Mouse (Mus musculus): ENCODE data around the gene Coro2a. TPM values are rescaled to one million over a fixed set of nuclear protein-coding genes. Genes with fewer than 3 reads are reported as not detected.

Gene Coro2a
- total RNA-seq, 2 experiments from 2014 or later = 37.9 to 39.9 TPM

DNA sequence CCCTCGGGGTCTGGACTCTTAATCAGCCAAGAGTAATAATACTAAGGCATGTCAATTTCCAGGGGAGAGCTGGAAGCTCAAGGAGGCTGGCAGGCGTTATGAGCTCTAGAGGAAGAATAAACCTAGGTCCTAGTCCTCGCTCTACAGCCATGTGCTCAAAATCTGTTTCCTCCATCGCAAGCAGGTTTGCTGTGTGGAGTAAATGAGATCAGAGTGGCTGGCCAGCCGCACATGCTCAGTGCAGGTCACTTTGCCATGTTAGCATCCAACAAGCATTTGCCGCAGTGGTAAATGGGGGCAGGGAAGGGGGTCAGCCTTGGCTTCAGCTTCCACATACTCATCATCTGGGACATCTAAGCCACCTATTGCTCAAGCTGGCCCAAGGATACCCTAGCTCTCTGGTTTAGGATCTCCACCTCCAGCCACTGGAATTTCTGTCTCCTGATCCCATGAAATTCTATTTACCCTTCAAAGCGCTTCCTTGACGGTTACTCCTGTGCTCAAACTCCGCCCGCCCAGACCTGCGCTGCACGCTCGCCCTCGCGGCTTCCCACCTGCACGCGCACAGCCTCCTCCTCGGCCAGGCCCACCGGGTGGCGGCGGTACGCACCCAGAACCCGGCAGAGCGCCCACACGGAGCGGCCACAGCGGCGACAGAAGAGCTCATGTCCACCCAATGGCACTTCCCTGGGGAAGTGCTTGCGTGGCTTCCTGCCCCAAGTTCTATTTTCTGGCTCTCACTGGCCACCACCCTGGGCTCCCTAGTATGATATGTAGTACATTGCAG, 67.9 kb downstream of the Coro2a start:
- no peak for DNase-seq

DNA sequence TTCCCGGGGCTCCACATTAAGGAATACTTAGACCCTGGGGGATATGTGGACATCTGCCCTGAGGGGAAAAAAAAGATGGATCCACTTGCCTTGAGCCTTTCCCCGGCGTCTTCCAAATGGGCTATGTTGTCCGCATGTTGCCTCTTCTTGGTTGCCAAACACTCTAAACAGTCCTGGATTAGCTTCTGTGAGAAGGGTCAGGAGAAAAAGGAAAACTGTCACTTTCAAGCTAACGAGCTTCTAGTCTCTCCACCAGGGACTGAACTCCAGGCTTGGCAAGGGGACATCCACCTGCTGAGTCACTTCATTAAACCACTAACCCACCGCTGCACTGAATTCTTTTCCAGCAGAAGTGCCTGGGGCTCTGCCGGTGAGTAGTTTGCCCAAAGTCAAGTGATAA, 69.1 kb downstream of the Coro2a start:
- intact Hi-C loops (cut with DNase I) = no loop called here
- DNase-seq = no peak

More for the DNA sequence above, 67.9 kb downstream of the Coro2a start:
- intact Hi-C loops (cut with DNase I) = no loop called here

DNA sequence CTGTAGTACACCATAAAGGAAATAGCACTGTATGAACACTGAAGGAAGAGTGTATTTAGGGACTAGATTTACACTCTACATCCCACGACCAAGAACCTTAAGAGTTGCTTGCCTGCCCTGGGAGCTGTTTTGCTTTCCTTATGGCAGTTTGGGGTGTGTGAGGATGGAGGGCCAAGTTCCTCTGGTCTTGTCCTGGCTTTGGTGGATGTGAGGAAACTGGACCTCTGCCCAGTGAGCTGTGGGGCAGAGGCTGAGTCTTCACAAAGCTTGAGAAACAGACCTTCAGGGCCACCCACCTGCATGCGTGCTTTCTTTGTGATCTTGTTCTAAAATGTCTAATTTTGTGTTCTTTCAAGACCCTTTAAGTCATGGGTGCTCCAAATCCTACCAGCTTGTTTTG, 69.5 kb downstream of the Coro2a start:
- DNase-seq = no peak
- intact Hi-C loops (cut with DNase I) = no loop called here

DNA sequence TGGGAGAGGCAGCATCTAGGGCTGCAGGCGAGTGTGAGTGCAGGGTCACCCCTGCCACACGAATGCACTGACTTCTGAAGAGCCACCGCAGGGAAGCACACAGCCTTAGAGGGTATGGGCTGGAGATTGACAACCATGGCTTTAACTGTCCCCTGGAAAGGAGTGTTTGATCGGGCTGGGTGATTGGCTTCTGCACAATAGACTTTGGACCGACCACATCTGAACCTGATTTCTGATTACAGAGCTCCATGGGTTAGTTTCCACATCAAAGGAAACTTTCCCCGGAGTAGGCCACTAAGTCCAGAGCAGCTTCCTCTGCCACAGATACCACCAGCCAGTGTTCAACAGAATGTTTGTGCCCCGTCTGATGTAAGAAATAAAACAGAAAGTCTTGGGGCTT, 72.3 kb downstream of the Coro2a start:
- intact Hi-C loops (cut with DNase I) = no loop called here
- DNase-seq = no peak

DNA sequence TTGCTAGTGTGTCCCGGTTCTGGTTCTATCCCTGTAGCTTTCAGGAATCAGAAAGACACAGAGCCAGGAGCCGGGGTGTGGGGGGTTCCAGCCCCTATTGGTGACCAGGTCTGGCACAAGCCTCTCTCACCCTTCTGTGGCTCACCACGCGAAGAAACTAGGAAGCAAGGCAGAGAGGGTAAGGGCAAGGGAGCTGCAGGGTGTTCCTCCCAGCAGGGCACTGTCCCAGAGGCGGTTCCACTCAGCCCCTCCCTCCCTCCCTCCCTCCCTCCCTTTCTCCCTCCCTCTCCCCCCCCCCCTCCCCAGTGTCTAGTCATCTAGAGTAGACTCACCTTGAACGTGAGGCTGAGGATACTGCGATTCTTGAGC, 74.5 kb downstream of the Coro2a start:
- DNase-seq = no peak
- intact Hi-C loops (cut with DNase I) = no loop called here

DNA sequence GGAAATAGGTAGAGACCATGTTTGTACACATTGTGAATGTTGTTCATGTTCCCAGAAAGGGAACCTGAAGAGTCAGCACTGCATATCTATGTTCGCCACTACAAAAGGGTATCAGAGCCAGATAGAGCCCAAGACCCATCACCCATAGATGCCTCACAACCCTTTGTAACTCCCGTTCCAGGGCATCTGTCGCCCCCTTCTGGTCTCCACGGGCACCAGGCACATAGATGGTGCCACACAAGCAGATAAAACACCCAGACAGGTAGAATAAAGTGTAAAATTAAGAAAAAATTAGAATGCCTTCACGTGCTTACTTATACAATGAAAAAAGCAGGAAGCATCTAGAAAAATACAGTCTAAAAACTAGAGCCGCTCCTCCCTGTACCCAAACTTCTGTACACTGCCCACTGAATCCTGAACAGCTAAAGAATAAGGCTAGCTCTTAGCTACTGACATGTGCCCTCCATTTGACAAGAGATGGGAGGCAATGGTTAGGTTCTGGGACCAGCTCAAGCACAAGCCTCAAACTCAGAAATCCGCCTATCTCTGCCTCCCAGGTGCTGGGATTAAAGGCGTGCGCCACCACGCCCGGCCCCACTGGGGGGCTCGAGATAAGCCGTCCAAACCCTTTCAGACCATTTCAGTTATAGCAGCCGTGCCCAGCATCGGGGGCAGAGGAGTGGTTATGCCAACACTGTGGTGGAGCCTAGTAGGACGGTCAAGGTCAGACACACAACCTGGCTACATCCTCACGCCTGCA, 75.0 kb downstream of the Coro2a start:
- DNase-seq = no peak
- intact Hi-C loops (cut with DNase I) = no loop called here

DNA sequence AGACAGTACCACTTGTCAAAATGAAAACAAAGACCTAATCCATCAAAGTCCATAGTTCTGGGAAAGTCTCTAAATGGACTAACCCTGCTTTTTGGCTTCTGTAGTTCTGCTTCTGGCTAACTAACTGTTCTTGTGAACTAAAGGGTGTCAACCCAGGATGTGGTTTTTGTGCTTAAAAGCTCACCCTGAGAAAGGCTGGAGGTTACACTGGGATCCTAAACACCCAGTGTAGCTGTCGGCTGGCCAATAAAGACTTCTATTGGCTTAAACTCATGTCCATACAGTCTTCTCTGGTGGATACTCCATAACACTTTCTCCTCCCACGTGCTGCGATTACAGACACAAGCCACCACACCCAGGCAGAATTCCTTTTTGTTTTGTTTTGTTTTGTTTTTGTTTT, 75.8 kb downstream of the Coro2a start:
- DNase-seq = no peak
- intact Hi-C loops (cut with DNase I) = no loop called here

DNA sequence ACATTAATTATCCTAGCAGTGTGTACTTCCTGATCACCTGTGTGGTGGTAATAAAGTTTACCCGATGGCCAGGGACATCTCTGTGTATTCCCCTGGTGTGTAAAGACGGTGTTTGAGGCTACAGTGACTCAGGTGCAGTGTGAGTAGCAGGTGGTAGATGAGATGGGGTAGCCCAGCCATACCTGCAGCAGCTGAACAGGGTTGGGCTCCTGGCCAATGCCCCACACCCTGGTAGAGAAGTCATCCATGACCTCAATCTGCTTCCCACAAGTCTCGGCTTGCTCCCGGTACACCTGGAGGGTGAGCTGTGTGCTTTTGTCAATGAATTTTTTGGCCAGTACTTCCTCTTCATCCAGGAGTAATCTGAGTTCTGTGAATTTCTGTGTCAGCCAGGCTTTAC, 78.7 kb downstream of the Coro2a start:
- intact Hi-C loops (cut with DNase I) = no loop called here
- no peak for DNase-seq

DNA sequence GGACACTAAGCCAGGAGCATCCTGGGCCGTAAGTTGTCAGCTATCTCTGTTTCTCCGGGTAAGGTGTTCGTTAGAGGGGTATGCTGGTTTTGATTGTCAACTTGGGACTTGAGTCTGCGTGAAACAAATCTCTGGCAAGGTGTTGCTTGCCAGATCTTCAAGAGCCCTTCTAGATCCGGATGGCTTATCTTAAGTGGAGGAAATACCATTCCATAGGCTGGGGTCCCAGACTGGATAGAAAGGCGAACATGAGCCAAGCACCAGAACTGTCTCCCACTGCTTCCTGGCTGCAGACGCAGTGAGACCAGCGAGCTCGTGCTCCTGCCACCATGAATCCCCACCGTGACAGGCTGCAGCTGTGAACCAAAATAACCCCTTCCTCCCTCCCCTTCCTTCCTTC, 80.5 kb downstream of the Coro2a start:
- no peak for DNase-seq
- intact Hi-C loops (cut with DNase I) = no loop called here

DNA sequence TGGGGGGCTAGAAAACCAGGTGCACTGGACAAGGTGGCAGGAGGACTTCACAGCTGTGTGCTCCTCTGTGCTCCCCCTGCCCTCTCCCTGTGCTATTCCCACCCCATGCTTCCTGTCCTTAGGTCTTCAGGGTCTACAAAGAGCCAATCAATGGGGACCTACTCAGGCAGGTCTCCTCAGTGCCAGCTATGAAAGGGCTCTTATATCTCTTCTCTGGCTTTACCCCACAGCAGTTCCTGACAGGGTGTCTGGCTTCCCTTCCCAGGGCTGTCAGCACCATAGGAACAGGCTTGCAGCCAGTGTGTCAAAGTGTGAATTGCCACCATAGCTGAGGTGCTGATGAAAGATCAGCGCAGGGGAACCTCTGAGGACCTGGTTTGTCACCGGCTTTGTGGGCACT, 81.5 kb downstream of the Coro2a start:
- no peak for DNase-seq
- intact Hi-C loops (cut with DNase I) = no loop called here

DNA sequence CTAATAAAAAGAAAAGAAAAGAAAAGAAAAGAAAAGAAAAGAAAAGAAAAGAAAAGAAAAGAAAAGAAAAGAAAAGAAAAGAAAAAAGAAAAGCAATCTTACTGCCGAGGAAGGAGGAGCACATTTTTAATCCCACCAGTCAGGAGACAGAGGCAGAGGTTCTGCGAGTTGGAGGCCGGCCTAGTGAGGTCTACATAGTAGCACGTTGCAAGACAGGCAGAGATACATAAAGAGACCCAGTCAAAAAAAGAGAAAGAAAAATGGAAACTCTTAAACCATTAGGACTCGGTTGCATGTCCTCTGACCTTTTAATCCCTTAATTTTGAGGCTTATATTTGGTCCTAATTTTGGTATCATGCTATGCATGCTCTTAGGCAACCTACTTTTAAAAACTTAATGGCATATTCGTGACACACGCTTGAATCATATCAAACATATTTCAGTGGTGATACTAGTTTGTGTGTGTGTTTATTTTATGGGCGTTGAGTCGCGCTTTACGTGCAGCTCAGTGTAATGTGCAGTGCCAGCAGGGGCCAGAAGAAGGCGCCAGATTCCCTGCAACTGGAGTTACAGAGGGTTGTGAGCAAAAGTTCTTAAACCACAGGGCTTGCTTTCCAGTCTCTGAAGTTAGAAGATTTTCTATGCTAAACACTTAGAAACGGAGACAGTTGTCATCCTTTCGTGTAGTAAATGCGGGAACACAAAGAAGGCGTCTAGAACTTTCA, 94.1 kb downstream of the Coro2a start:
- intact Hi-C loops (cut with DNase I) = loop anchor here (5.0 kb wide), 1 partner anchor 49 kb away; no protein-coding TSS in a partner anchor
- DNase-seq = peak; percentile 78

DNA sequence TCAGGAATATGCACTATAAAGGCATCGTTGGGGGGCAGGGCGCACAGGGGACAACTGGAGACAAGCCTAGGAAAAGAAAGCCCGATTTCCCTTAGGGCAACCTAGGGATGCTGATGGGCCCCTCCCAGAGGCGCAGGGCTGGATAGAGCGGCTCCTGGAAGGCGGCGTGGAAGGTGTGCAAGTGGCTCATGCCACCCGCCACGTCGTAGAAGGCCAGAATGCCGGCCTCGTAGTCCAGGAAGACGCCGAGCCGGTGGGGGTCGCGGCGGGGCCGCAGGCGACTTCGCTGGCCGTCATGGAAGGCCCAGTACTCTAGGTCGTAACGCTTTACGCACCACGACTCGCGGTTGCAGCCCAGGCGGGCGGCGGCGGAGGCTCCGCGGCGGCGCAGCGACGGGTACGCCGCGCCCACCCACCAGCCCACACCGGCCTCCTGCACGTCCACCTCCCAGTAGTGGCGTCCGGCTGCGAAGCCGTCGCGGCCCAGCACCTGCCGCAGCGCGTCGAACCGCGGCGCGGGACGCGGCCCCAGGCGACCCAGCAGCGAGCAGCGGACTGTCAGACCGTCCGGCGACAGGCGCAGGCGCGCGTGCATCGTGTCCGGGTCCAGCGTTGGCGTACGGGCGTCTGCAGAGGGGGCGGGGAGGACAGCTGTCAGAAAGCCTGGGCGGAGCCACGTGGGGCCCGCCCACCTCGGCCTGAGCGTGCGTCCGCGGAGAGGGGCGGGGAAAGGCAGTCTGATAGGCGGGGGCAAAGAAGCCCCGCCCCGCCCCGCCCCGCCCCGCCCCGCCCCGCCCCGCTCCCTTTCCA, 95.0 kb downstream of the Coro2a start:
- peak; percentile 97 for DNase-seq
- intact Hi-C loops (cut with DNase I) = loop anchor here (5.0 kb wide), 1 partner anchor 50 kb away; no protein-coding TSS in a partner anchor

DNA sequence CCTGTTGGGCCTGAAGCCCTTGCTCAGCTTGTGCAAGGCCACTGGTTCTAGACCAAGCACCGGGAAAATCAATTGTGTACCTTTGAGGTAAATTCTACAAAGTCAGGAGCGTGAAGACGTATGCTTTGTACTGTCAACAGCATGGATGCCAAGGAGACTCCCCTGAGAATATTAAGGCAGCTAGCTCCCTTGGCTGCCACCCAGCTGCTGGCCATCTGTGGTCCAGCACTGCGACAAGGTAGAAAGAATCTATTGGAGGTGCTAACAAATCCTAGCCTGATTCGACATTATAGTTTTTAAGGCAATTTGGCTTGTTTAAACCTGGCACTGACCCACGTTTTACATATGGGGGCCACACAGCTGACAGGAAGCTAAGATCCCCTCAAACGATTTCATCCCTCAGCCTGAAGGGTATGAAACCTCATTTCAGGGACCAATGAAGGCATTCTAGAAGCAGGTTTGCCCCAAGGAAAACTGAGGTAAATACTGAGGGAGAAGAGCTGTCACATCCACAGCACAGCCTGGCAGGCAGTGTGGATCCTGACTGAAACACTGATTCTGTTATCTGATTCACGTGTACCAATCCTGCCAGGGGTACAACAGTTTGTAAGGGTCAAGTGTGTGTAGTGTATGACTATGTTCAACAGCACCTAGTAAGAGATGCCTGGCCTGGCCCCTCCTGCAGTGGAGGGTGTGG, 96.5 kb downstream of the Coro2a start:
- DNase-seq = peak; percentile 62
- intact Hi-C loops (cut with DNase I) = loop anchor here (5.0 kb wide), 1 partner anchor 52 kb away; no protein-coding TSS in a partner anchor

DNA sequence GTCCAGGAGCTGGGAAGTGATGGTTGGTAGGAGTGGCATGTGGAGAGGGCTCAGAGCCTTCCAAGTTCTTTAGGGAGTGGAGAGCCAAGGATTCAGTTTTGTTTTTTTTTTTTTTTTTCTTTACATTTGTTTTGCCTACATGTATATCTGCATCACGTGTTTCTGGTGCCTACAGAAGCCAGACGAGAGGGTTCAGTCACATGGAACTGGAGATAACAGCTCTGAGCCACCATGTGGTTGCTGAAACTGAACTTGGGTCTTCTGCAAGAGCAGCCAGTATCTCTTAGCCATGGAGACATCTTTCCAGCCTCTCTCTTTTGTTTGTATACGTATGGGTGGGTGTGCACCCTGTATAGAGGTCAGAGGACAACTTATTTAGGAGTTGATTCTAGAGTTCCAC, 98.1 kb downstream of the Coro2a start:
- intact Hi-C loops (cut with DNase I) = no loop called here
- no peak for DNase-seq

DNA sequence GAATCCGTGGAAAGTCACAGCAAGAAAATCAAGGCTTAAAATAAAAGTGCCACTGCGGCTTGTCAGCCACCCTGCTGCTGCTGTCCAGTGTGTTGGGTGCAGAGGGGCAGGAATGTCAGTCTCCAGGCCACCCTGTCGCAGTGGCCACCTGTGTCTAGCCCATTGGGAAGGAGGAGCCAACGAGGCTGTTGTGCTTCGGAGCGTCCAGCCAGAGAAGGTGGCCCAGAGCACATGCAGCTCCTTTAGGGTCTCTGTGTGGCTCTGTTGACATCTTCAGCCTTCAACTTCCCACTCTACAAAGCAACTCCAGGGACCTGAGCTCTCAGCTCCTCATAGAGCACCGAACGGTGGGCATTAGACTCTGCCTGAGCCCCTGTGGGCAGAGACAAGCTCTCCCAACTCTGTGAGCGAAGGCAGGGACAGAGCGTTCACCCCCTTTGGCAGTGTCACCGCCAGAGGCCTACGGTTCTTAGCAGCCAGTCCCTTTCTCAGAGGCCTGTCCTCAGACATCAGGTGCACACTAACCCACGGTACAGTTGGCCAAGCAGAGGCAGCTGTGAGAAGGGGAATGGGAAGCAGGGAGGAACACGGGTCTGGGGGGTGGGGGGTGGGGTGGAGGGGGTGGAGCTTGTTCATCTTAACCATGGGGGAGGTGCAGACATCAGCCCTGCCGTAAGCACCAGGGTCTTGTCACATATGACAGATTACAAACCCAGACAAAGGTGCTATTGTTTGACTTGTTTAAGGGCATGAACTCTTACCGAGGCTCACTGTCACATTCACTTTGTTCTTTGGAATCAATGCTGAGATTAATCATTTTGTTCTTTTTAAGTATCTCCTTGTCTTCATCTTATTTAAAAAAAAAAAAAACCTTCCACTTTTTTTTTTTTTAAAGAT, 99.1 kb downstream of the Coro2a start:
- no peak for DNase-seq
- intact Hi-C loops (cut with DNase I) = no loop called here

DNA sequence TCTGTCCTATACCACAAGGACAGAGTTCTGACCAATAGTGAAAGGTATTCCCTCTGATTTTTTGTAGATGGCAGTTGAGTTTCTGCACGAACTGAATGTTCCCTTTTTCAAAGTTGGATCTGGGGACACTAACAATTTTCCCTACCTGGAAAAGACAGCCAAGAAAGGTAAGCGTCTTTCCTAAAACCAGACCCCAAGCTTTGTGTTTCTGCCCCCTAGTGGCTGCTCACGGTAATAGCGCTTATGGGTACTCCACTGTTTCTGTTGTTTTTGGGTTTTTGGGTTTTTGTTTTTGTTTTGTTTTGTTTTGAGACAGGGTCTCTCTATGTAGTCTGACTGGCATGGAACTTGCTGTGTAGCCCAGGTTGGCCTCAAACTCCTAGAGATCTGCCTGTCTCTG, 103.0 kb downstream of the Coro2a start:
- intact Hi-C loops (cut with DNase I) = loop anchor here (5.0 kb wide), 1 partner anchor 158 kb away; no protein-coding TSS in a partner anchor

DNA sequence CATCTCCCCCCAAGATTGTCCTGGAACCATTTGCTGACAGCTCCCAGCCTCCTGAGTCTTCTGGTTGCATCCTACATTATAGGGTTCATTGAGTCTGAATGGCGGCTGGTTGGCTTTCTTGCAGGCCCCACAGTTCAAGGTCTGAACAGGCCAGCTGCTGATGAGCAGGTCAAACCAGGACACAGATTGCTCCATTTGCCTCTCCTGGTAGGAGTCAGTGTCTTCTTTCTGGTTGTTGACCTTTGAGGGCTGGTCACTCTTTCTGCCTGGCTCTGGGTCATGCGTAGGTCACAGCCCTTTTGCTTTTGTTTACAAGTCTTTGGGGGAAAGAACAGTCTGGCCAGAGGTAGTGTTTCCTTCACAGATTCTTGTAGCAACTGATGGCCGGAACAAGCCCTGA, 103.5 kb downstream of the Coro2a start:
- no peak for DNase-seq
- intact Hi-C loops (cut with DNase I) = loop anchor here (5.0 kb wide), 1 partner anchor 159 kb away; no protein-coding TSS in a partner anchor

More for the DNA sequence above, 103.0 kb downstream of the Coro2a start:
- peak; percentile 37 for DNase-seq

DNA sequence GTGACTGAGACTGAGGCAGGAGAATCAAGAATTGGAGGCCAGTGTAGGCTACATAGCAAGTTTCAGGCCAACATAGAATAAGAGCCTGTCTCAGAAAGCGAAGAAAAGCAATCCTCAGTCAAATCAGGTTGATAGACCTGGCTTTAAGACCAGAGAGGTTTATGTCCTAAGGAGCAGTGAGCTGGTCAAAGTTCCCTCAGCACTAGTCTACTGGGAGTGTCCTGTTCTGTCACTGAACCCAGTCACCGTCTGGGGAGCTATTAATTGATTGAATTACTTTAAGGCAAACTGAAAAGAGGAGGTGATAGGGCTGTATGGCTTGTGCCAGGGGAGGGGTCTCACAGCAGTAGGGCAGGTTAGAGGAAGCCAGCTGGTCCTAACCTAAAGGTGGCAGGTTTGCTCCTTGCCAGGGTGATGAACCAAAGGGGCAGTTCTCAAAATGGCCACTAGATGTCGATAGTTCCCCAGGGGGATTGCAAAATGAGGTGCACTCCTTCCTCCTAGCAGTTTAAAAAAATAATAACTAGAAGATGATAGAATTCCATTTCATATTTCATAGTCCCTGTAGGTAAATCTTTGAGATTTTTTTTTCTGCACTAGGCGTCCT, 104.6 kb downstream of the Coro2a start:
- peak; percentile 59 for DNase-seq
- intact Hi-C loops (cut with DNase I) = loop anchor here (5.0 kb wide), 1 partner anchor 160 kb away; no protein-coding TSS in a partner anchor
